Mouse (Mus musculus): Measurements from ENCODE around the gene Rilp. TPM values are rescaled to one million over a fixed set of nuclear protein-coding genes. Genes with fewer than 3 reads are reported as not detected.

Rilp gene
- polyA plus RNA-seq, 1 experiment from 2014 or later: 0.75 TPM

DNA sequence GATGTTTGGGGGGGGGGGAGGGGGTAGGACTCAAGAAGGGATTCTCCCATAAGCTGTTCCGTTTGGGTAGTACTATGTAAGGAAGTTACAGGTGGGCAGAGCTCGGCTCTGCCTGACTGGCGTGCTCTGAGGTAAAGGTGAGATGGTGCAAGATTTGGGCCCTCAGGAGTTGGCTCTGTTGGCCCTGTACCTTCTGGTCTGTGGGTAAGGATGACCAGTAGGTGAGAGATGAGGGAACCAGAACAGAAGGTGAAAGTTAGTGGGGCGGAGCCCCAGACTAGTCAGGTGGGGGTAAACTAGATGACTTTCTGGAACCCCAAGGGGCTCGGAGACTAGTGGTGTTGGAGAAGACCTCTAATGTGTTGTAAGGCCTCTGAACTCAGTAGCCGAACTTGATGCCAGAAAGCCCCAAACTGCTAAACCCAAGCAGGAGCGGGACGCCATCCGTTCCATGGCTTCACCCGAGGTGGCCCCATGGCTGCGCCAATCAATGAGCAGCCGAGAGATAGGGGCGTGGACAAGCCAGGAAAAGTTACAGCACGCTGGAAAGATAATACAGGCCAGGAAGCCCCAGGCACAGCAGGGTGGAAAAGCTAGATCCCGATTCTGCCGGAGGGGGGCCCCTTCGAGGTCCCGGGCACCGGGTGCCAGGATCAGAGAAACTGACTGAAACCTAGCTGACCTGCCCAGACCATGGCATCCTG, 42.2 kb upstream of the Rilp start:
- Histone ChIP-seq H3K4me1 (peaks cover 12% of the 10 kb centered on the region), H3K4me2 (replicated peaks) (peak overlapping the region; percentile 68), H3K27ac (peak overlapping the region; percentile 69), H3K36me3 (0 out of 2 replicates have a peak, but pooled peaks cover 10% of the 10 kb centered on the region), H3K4me3 (peak overlapping the region; percentile 46), H3K9me3 (no peaks in the 10 kb centered on the region), H3K27me3 (no peaks in the 10 kb centered on the region), H3K9ac (peak overlapping the region; percentile 63)
- WGBS: 15% methylated on average over 19 of the region's 19 CpGs
- ATAC-seq (ENCODE audit: insufficient number of reproducible peaks, insufficient read depth, low FRiP score, low TSS enrichment): peak; percentile 83; the same call in 1 of the 2 replicates

DNA sequence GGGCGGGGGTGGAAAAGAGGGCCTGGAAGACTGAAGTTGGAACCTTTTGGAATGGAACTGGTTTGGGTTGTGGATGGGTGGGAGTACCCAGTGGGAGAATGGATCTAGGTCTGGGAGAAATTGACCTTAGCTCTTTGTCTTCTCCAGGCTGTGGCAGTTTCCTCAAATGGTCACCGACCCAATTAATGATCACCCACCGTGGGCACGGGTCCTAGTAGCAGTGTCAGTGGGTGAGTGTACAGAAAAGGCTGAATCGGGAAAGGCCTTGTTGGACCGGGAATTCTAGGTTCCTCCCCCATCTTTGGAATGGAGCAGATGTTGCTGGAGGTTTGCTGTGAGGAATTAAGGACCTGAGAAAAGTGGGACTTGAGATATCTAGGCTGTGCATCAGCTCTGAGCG, 41.5 kb upstream of the Rilp start:
- no peak overlapping the region for H3K27ac ChIP-seq
- H3K27me3 ChIP-seq: no peaks in the 10 kb centered on the region
- 0 out of 2 replicates have a peak, but pooled peaks cover 10% of the 10 kb centered on the region for H3K36me3 ChIP-seq
- peak overlapping the region; percentile 68 for H3K4me2 ChIP-seq (replicated peaks)
- H3K4me3 ChIP-seq: peak overlapping the region; percentile 46
- H3K9ac ChIP-seq: peak overlapping the region; percentile 63
- no peaks in the 10 kb centered on the region for H3K9me3 ChIP-seq
- ATAC-seq (ENCODE audit: insufficient number of reproducible peaks, insufficient read depth, low FRiP score, low TSS enrichment): no peak
- peaks cover 4% of the 10 kb centered on the region; the same call in 1 of the 2 replicates for H3K4me1 ChIP-seq
- 67% methylated on average over 7 of the region's 7 CpGs for WGBS

DNA sequence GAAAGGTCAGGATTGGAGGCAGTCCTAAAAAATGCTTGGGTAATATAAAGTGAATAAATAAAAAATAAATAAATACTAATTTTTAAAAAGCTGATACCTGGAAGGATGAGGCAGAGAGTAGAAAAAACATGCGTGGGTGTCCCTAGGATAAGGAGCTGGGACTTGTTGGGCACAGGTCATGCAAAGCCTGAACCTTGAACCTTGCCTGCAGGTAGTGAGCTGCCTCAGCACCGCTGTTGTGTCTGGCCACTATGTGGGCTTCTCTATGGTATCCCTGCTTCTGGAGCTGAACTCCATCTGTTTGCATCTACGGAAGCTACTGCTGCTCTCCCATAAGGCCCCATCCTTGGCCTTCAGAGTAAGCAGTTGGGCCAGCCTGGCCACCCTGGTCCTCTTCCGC, 40.6 kb upstream of the Rilp start:
- ATAC-seq (ENCODE audit: insufficient number of reproducible peaks, insufficient read depth, low FRiP score, low TSS enrichment): no peak
- Histone ChIP-seq H3K4me3 (no peak overlapping the region), H3K27ac (no peak overlapping the region), H3K4me2 (replicated peaks) (no peak overlapping the region), H3K9me3 (no peaks in the 10 kb centered on the region), H3K4me1 (no peaks in the 10 kb centered on the region), H3K36me3 (0 out of 2 replicates have a peak, but pooled peaks cover 10% of the 10 kb centered on the region), H3K27me3 (no peaks in the 10 kb centered on the region), H3K9ac (no peak overlapping the region)
- WGBS: 95% methylated on average over 4 of the region's 4 CpGs

DNA sequence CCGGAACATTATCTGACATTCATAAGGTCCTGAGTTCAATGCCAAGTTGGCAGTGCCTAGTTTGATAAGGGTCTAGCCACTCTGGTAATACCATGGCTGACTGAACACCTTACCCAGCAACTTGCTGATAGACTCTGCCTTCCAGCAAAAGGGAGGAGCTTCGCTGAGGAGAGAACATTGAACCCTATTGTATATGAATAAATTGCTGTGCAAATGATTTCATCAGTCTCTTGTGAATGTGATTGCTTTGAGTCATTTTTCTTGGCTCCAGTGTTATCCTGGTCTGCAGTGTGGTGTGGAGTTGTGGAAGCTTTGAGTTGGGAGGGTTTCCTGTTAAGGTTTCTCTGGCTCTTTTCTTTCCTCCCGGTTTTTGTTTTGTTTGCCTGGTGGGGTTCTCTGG, 39.2 kb upstream of the Rilp start:
- Histone ChIP-seq H3K27ac (no peak overlapping the region), H3K4me2 (replicated peaks) (no peak overlapping the region), H3K36me3 (0 out of 2 replicates have a peak, but pooled peaks cover 4% of the 10 kb centered on the region), H3K9ac (no peak overlapping the region), H3K4me3 (no peak overlapping the region), H3K9me3 (no peaks in the 10 kb centered on the region), H3K27me3 (no peaks in the 10 kb centered on the region), H3K4me1 (no peaks in the 10 kb centered on the region)
- 74% methylated on average over 3 of the region's 3 CpGs for WGBS
- ATAC-seq (ENCODE audit: insufficient number of reproducible peaks, insufficient read depth, low FRiP score, low TSS enrichment): no peak

DNA sequence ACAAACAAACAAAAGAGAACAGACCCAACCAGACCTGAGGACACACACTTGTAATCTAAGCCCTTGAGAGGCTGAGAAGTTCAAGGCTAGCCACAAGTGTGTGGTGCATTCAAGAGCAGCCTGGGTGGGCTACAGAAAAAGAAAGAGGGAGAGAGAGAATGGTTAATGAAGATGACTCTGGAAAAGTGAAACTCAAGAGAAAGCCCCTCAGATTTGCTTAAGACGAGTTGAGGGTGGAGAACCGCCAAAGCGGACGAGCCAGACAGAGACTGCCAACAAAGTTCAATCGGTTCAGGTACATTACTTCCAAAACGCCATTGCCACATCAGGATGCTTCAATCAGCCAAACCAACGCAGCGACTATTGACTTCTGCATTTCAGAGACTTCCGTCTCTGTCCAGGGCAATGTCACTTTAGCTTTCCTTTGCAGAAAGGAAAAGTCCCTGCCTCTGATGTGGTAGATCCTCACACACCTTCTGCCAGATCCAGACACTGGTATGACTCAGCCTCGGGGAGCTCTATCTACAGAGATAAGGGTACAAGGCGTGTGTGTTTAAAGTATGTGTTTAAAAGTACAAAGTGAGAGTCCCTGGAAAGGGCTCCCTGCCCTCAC, 37.3 kb upstream of the Rilp start:
- no peak overlapping the region for H3K4me2 ChIP-seq (replicated peaks)
- H3K36me3 ChIP-seq: no peaks in the 10 kb centered on the region
- H3K27ac ChIP-seq: no peak overlapping the region
- no peaks in the 10 kb centered on the region for H3K27me3 ChIP-seq
- WGBS: 80% methylated on average over 11 of the region's 11 CpGs
- no peaks in the 10 kb centered on the region for H3K9me3 ChIP-seq
- no peak overlapping the region for H3K9ac ChIP-seq
- no peaks in the 10 kb centered on the region for H3K4me1 ChIP-seq
- no peak overlapping the region for H3K4me3 ChIP-seq
- ATAC-seq (ENCODE audit: insufficient number of reproducible peaks, insufficient read depth, low FRiP score, low TSS enrichment): no peak

DNA sequence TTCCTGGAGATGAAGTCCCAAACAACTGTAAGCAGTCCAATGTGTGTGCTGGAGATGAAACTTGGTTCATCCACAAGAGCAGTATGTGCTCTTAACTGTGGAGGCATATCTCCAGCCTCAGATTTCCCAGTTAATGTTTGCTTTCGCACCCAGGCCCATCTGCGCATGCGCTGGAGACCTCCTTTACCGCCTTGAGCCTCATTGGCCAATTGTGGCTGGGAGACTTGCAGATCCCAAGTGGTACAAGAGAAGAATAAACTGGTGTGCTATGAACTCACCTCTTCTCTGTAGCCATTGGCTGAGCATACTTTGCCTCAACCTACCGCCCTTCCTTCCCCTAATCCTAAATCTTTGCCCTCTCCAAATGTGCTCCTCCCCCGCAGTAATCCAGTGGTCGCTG, 36.5 kb upstream of the Rilp start:
- 61% methylated on average over 7 of the region's 7 CpGs for WGBS
- Histone ChIP-seq H3K9ac (no peak overlapping the region), H3K36me3 (no peaks in the 10 kb centered on the region), H3K27me3 (no peaks in the 10 kb centered on the region), H3K4me1 (no peaks in the 10 kb centered on the region), H3K27ac (no peak overlapping the region), H3K4me2 (replicated peaks) (no peak overlapping the region), H3K4me3 (no peak overlapping the region), H3K9me3 (no peaks in the 10 kb centered on the region)
- no peak for ATAC-seq (ENCODE audit: insufficient number of reproducible peaks, insufficient read depth, low FRiP score, low TSS enrichment)

GRCm38 (mm10) chr11:75486192-75486591, 23.7 kb upstream of the Rilp start:
- H3K4me2 ChIP-seq (replicated peaks): peak overlapping the region; percentile 26; the same call in 1 of the 2 replicates
- no peak overlapping the region for H3K27ac ChIP-seq
- H3K27me3 ChIP-seq: no peaks in the 10 kb centered on the region
- peaks cover 19% of the 10 kb centered on the region for H3K36me3 ChIP-seq
- peak; percentile 48; the same call in 1 of the 2 replicates for ATAC-seq (ENCODE audit: insufficient number of reproducible peaks, insufficient read depth, low FRiP score, low TSS enrichment)
- no peak overlapping the region for H3K9ac ChIP-seq
- H3K9me3 ChIP-seq: no peaks in the 10 kb centered on the region
- WGBS: 21% methylated on average over 3 of the region's 3 CpGs
- peaks cover 8% of the 10 kb centered on the region for H3K4me1 ChIP-seq
- peak overlapping the region; percentile 88; the same call in 1 of the 2 replicates for H3K4me3 ChIP-seq

GRCm38 (mm10) chr11:75486601-75487285, 23.2 kb upstream of the Rilp start, which contains the start of gene Prpf8:
Gene Prpf8, plus strand, starts transcription at chr11:75486816.
- under 1% methylated on average over 52 of the region's 52 CpGs for WGBS
- ATAC-seq (ENCODE audit: insufficient number of reproducible peaks, insufficient read depth, low FRiP score, low TSS enrichment): peak; percentile 99

GRCm38 (mm10) chr11:75487496-75487895, 22.4 kb upstream of the Rilp start:
- 27% methylated on average over 6 of the region's 6 CpGs for WGBS
- H3K4me3 ChIP-seq: peak overlapping the region; percentile 88
- H3K36me3 ChIP-seq: peaks cover 32% of the 10 kb centered on the region
- H3K4me1 ChIP-seq: peaks cover 8% of the 10 kb centered on the region
- H3K9me3 ChIP-seq: no peaks in the 10 kb centered on the region
- H3K27ac ChIP-seq: no peak overlapping the region
- no peaks in the 10 kb centered on the region for H3K27me3 ChIP-seq
- no peak for ATAC-seq (ENCODE audit: insufficient number of reproducible peaks, insufficient read depth, low FRiP score, low TSS enrichment)
- peak overlapping the region; percentile 92 for H3K9ac ChIP-seq
- H3K4me2 ChIP-seq (replicated peaks): peak overlapping the region; percentile 98

More at GRCm38 (mm10) chr11:75486601-75487285, 23.2 kb upstream of the Rilp start, which contains the start of gene Prpf8:
- H3K27me3 ChIP-seq: no peaks in the 10 kb centered on the region
- H3K4me2 ChIP-seq (replicated peaks): peak within 1 kb of the TSS; percentile 98
- H3K4me1 ChIP-seq: peaks cover 8% of the 10 kb centered on the region
- H3K9ac ChIP-seq: peak within 1 kb of the TSS; percentile 92
- H3K9me3 ChIP-seq: no peaks in the 10 kb centered on the region
- H3K36me3 ChIP-seq: peaks cover 24% of the 10 kb centered on the region
- peak within 1 kb of the TSS; percentile 69 for H3K27ac ChIP-seq
- peak within 1 kb of the TSS; percentile 88 for H3K4me3 ChIP-seq

DNA sequence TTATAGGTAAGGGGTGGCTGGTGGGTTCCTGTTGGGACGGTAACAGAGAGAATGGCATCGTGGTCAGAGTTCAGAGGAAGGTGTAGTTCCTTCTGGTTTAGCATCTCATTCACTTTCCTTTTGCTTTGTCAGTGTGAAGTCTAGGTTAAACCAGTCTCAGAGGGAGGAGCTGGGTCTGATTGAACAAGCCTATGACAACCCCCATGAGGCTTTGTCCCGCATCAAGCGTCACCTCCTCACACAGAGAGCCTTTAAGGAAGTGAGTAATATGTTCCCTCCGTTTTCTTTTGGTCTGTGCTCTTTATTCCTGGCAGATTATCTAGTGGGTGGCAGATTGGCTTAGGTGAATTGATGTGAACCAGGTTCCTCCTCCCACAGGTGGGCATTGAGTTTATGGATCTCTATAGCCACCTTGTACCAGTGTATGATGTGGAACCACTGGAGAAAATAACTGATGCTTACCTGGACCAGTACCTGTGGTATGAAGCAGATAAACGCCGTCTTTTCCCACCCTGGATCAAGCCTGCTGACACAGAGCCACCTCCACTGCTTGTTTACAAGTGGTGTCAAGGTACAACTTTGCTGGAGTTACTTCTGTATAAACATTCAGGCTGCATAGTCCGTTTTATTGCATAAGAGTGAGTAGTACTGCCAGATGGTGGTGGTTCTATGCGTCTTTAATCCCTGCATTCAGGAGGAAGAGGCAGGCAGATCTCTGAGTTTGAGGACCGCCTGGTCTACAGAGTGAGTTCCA, 15.4 kb upstream of the Rilp start:
- 96% methylated on average over 10 of the region's 10 CpGs for WGBS
- H3K27ac ChIP-seq: no peak overlapping the region
- no peak overlapping the region for H3K4me2 ChIP-seq (replicated peaks)

DNA sequence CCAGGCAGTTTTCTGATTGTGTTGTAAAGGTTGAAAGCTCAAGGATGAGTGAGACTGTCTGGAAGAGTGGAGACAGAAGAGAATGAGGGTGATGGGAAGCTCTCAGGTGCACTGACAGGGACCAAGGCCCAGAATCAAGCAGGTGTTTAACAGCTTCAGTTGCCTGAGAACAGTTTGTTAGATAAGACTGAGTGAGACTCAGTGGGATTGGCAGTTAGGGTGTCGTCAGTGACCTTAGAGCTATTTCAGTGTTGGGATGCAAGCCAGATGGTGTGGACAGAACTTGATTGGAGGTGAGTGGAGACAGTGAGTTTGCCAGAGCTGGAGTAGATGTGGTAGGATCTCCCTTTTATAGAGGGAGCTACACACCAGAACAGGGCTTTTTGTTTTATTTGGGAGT, 11.8 kb upstream of the Rilp start:
- Histone ChIP-seq H3K4me2 (replicated peaks) (no peak overlapping the region), H3K4me1 (no peaks in the 10 kb centered on the region), H3K9ac (no peak overlapping the region), H3K27ac (no peak overlapping the region), H3K36me3 (peaks cover 97% of the 10 kb centered on the region), H3K9me3 (no peaks in the 10 kb centered on the region), H3K4me3 (no peak overlapping the region), H3K27me3 (no peaks in the 10 kb centered on the region)
- WGBS: 90% methylated on average over 1 of the region's 1 CpGs
- no peak for ATAC-seq (ENCODE audit: insufficient number of reproducible peaks, insufficient read depth, low FRiP score, low TSS enrichment)

More for the DNA sequence above, 15.4 kb upstream of the Rilp start:
- ATAC-seq (ENCODE audit: insufficient number of reproducible peaks, insufficient read depth, low FRiP score, low TSS enrichment): no peak
- no peaks in the 10 kb centered on the region for H3K4me1 ChIP-seq
- peaks cover 97% of the 10 kb centered on the region for H3K36me3 ChIP-seq
- H3K9ac ChIP-seq: no peak overlapping the region
- no peaks in the 10 kb centered on the region for H3K27me3 ChIP-seq
- no peaks in the 10 kb centered on the region for H3K9me3 ChIP-seq
- no peak overlapping the region for H3K4me3 ChIP-seq
